Mouse (Mus musculus): ENCODE data around the gene Stx7.

- no peak for TF ChIP-seq CTCF (IDR thresholded peaks at IDR 0.05; ENCODE audit: borderline replicate concordance, control insufficient read depth, extremely low read depth, insufficient read depth, low read length, poor library complexity)
- TF ChIP-seq POLR2A (IDR thresholded peaks at IDR 0.05; ENCODE audit: control insufficient read depth, extremely low read depth, insufficient read depth, low read length, poor library complexity), result no peak
These were observed 10.5 kb downstream of the Stx7 start for GRCm38 (mm10) chr10:24159575-24159974.
